Mouse (Mus musculus): Measurements from ENCODE around the gene Ttc26. TPM values are rescaled to one million over a fixed set of nuclear protein-coding genes. Genes with fewer than 3 reads are reported as not detected.

Gene Ttc26
- 0.47 and 0.65 TPM in 2 replicates for total RNA-seq (2014; rRNA removed)
- polyA plus RNA-seq (2012; rRNA removed), result 0.10 and 0.11 TPM in 2 replicates

GRCm38 (mm10) chr6:38381129-38381771 lies at the start of gene Ttc26:
Gene Ttc26 (plus strand): TSS chr6:38381469.
- H3K4me3 ChIP-seq (ENCODE audit: insufficient read depth, low read depth, low read length), result peak within 1 kb of the TSS; percentile 63
- H3K27me3 ChIP-seq (ENCODE audit: control insufficient read depth, insufficient read depth, low read length), result no peaks in the 10 kb centered on the region
- H3K4me1 ChIP-seq (ENCODE audit: control insufficient read depth, insufficient read depth, low read length), result peaks cover 1% of the 10 kb centered on the region
- H3K36me3 ChIP-seq (ENCODE audit: control insufficient read depth, insufficient read depth, low read length), result no peaks in the 10 kb centered on the region
- no peaks in the 10 kb centered on the region for H3K79me2 ChIP-seq (ENCODE audit: control insufficient read depth, insufficient read depth, low read length)
- H3K9ac ChIP-seq (ENCODE audit: low read depth, low read length), result peak within 1 kb of the TSS; percentile 56
- peak; percentile 81 for DNase-seq (ENCODE audit: extremely low read depth, low read depth, low spot score)
- under 1% methylated on average over 26 of the region's 26 CpGs for WGBS
- no peak within 1 kb of the TSS; the same call in 1 of the 2 replicates for H3K27ac ChIP-seq (replicated peaks; ENCODE audit: insufficient read depth, low read depth, low read length)
- TF ChIP-seq CTCF (IDR thresholded peaks at IDR 0.05; ENCODE audit: low read depth, low read length) (no peak), POLR2A (IDR thresholded peaks at IDR 0.05; ENCODE audit: extremely low read depth, insufficient read depth, low read length) (no peak)

GRCm38 (mm10) chr6:38335264-38335663 lies 46.0 kb upstream of the Ttc26 start:
- Histone ChIP-seq H3K27me3 (ENCODE audit: control insufficient read depth, insufficient read depth, low read length) (no peaks in the 10 kb centered on the region), H3K9ac (ENCODE audit: low read depth, low read length) (no peak overlapping the region), H3K27ac (replicated peaks; ENCODE audit: insufficient read depth, low read depth, low read length) (peak overlapping the region; percentile 85), H3K79me2 (ENCODE audit: control insufficient read depth, insufficient read depth, low read length) (no peaks in the 10 kb centered on the region; the same call in 1 of the 2 replicates), H3K4me1 (ENCODE audit: control insufficient read depth, insufficient read depth, low read length) (peaks cover 20% of the 10 kb centered on the region), H3K4me3 (ENCODE audit: insufficient read depth, low read depth, low read length) (no peak overlapping the region), H3K36me3 (ENCODE audit: control insufficient read depth, insufficient read depth, low read length) (peaks cover 45% of the 10 kb centered on the region)
- TF ChIP-seq POLR2A (IDR thresholded peaks at IDR 0.05; ENCODE audit: extremely low read depth, insufficient read depth, low read length) (no peak), CTCF (IDR thresholded peaks at IDR 0.05; ENCODE audit: low read depth, low read length) (no peak)
- peak; percentile 84 for DNase-seq (ENCODE audit: extremely low read depth, low read depth, low spot score)
- WGBS, result 18% methylated on average over 6 of the region's 6 CpGs

GRCm38 (mm10) chr6:38337166-38337705 lies 44.0 kb upstream of the Ttc26 start:
- H3K4me1 ChIP-seq (ENCODE audit: control insufficient read depth, insufficient read depth, low read length), result peaks cover 28% of the 10 kb centered on the region
- peak; percentile 24 for DNase-seq (ENCODE audit: extremely low read depth, low read depth, low spot score)
- H3K9ac ChIP-seq (ENCODE audit: low read depth, low read length), result no peak overlapping the region
- H3K27ac ChIP-seq (replicated peaks; ENCODE audit: insufficient read depth, low read depth, low read length), result 0 out of 2 replicates have a peak overlapping the region, but pooled peaks have one; percentile 2
- no peaks in the 10 kb centered on the region for H3K27me3 ChIP-seq (ENCODE audit: control insufficient read depth, insufficient read depth, low read length)
- 83% methylated on average over 4 of the region's 4 CpGs for WGBS
- peaks cover 3% of the 10 kb centered on the region; the same call in 1 of the 2 replicates for H3K79me2 ChIP-seq (ENCODE audit: control insufficient read depth, insufficient read depth, low read length)
- TF ChIP-seq POLR2A (IDR thresholded peaks at IDR 0.05; ENCODE audit: extremely low read depth, insufficient read depth, low read length) (no peak), CTCF (IDR thresholded peaks at IDR 0.05; ENCODE audit: low read depth, low read length) (peak; percentile 38; the same call in 1 of the 2 replicates)
- no peak overlapping the region for H3K4me3 ChIP-seq (ENCODE audit: insufficient read depth, low read depth, low read length)
- H3K36me3 ChIP-seq (ENCODE audit: control insufficient read depth, insufficient read depth, low read length), result peaks cover 36% of the 10 kb centered on the region

GRCm38 (mm10) chr6:38337951-38338350 lies 43.3 kb upstream of the Ttc26 start:
- peaks cover 33% of the 10 kb centered on the region for H3K4me1 ChIP-seq (ENCODE audit: control insufficient read depth, insufficient read depth, low read length)
- DNase-seq (ENCODE audit: extremely low read depth, low read depth, low spot score), result peak; percentile 99

GRCm38 (mm10) chr6:38339078-38339477 lies 42.2 kb upstream of the Ttc26 start:
- TF ChIP-seq POLR2A (IDR thresholded peaks at IDR 0.05; ENCODE audit: extremely low read depth, insufficient read depth, low read length) (no peak), CTCF (IDR thresholded peaks at IDR 0.05; ENCODE audit: low read depth, low read length) (no peak)
- Histone ChIP-seq H3K79me2 (ENCODE audit: control insufficient read depth, insufficient read depth, low read length) (peaks cover 3% of the 10 kb centered on the region; the same call in 1 of the 2 replicates), H3K27ac (replicated peaks; ENCODE audit: insufficient read depth, low read depth, low read length) (no peak overlapping the region), H3K36me3 (ENCODE audit: control insufficient read depth, insufficient read depth, low read length) (peaks cover 29% of the 10 kb centered on the region), H3K4me1 (ENCODE audit: control insufficient read depth, insufficient read depth, low read length) (peaks cover 43% of the 10 kb centered on the region), H3K4me3 (ENCODE audit: insufficient read depth, low read depth, low read length) (no peak overlapping the region), H3K9ac (ENCODE audit: low read depth, low read length) (no peak overlapping the region), H3K27me3 (ENCODE audit: control insufficient read depth, insufficient read depth, low read length) (no peaks in the 10 kb centered on the region)
- no peak for DNase-seq (ENCODE audit: extremely low read depth, low read depth, low spot score)
- 84% methylated on average over 2 of the region's 2 CpGs for WGBS

More at GRCm38 (mm10) chr6:38337951-38338350, 43.3 kb upstream of the Ttc26 start:
- Histone ChIP-seq H3K27me3 (ENCODE audit: control insufficient read depth, insufficient read depth, low read length) (no peaks in the 10 kb centered on the region), H3K79me2 (ENCODE audit: control insufficient read depth, insufficient read depth, low read length) (peaks cover 3% of the 10 kb centered on the region; the same call in 1 of the 2 replicates), H3K9ac (ENCODE audit: low read depth, low read length) (no peak overlapping the region), H3K27ac (replicated peaks; ENCODE audit: insufficient read depth, low read depth, low read length) (peak overlapping the region; percentile 72), H3K4me3 (ENCODE audit: insufficient read depth, low read depth, low read length) (no peak overlapping the region), H3K36me3 (ENCODE audit: control insufficient read depth, insufficient read depth, low read length) (peaks cover 30% of the 10 kb centered on the region)
- 9% methylated on average over 6 of the region's 6 CpGs for WGBS
- no peak for TF ChIP-seq POLR2A (IDR thresholded peaks at IDR 0.05; ENCODE audit: extremely low read depth, insufficient read depth, low read length)
- no peak for TF ChIP-seq CTCF (IDR thresholded peaks at IDR 0.05; ENCODE audit: low read depth, low read length)
